Mouse (Mus musculus): ENCODE measurements around the gene Gm44503.

GRCm38 (mm10) chr9:73014724-73015123 lies 56.1 kb downstream of the Gm44503 start:
- TF ChIP-seq CTCF (IDR thresholded peaks at IDR 0.05; ENCODE audit: low read depth) (no peak), EP300 (optimal IDR thresholded peaks at IDR 0.05) (no peak)
